Mouse (Mus musculus): ENCODE measurements around the gene Vamp5.

GRCm38 (mm10) chr6:72405356-72405755 lies 25.1 kb upstream of the Vamp5 start:
- TF ChIP-seq CTCF (IDR thresholded peaks at IDR 0.05; ENCODE audit: low read depth, low read length): no peak
- TF ChIP-seq GATA1 (IDR thresholded peaks at IDR 0.05; ENCODE audit: borderline replicate concordance, low read length): no peak
- no peak for TF ChIP-seq TAL1 (conservative IDR thresholded peaks at IDR 0.05; ENCODE audit: low read depth, low read length)
- TF ChIP-seq POLR2AphosphoS5 (IDR thresholded peaks at IDR 0.05; ENCODE audit: insufficient replicate concordance, low read depth, low read length): no peak
- TF ChIP-seq GATA2 (IDR thresholded peaks at IDR 0.05; ENCODE audit: borderline replicate concordance, low read depth, low read length): no peak

Measured in G1E (cell line).